Mouse (Mus musculus) bone marrow macrophage, adult 2 months (primary cell): ENCODE data around the gene Vmn2r24.
"Not testable (repeated sequence)": the region's sequence is repeated elsewhere in the genome, so short reads cannot be mapped to it uniquely, and the experiment has no call there.

Experiments
- CTCF ChIP-seq: IDR thresholded peaks from 2 replicates; pipeline ENCODE4 v1.5.1; 2012; ENCODE audit warnings: low read depth, mild to moderate bottlenecking, low read length, moderate library complexity
- POLR2A ChIP-seq: IDR thresholded peaks from 2 replicates; pipeline ENCODE4 v1.6.1; 2012; ENCODE audit warnings: mild to moderate bottlenecking, low read depth, low read length, borderline replicate concordance

- not testable (repeated sequence) for TF ChIP-seq CTCF, POLR2A
Measured at GRCm38 (mm10) chr6:123853363-123853762, 74.7 kb downstream of the Vmn2r24 start, which contains the start of gene Vmn2r25.
